Mouse (Mus musculus) thymus, postnatal 10 days (tissue): ENCODE results near the gene St6gal2.

Source experiments
- DNase-seq, 2 experiments: peaks; one replicate each; pipeline ENCODE4 v3.0.0; 2021; ENCODE audit warnings: low spot score in 2 of 2

St6gal2 gene

GRCm38 (mm10) chr17:55445250-55446184 is at the start of gene St6gal2:
St6gal2 (plus strand) TSS chr17:55445382.
- peak in 1 of 2 experiments; percentile 3 for DNase-seq

GRCm38 (mm10) chr17:55406043-55406442 is 39.1 kb upstream of the St6gal2 start:
- no peak for DNase-seq

GRCm38 (mm10) chr17:55416519-55416918 is 28.7 kb upstream of the St6gal2 start:
- DNase-seq, result no peak

GRCm38 (mm10) chr17:55446185-55446527 is 974 bp downstream of the St6gal2 start:
- DNase-seq, result no peak

- DNase-seq, result no peak
Measured at GRCm38 (mm10) chr17:55446698-55447097, 1.5 kb downstream of the St6gal2 start.

- DNase-seq, result no peak
Measured at GRCm38 (mm10) chr17:55450943-55451342, 5.8 kb downstream of the St6gal2 start.

GRCm38 (mm10) chr17:55454487-55454886 is 9.3 kb downstream of the St6gal2 start:
- DNase-seq, result no peak

- DNase-seq, result no peak
Measured at GRCm38 (mm10) chr17:55460187-55460586, 15.0 kb downstream of the St6gal2 start.

GRCm38 (mm10) chr17:55467579-55467978 is 22.4 kb downstream of the St6gal2 start:
- no peak for DNase-seq

GRCm38 (mm10) chr17:55468963-55469362 is 23.8 kb downstream of the St6gal2 start:
- DNase-seq, result no peak

GRCm38 (mm10) chr17:55475974-55476373 is 30.8 kb downstream of the St6gal2 start:
- no peak for DNase-seq

- DNase-seq, result no peak
Measured at GRCm38 (mm10) chr17:55477361-55477760, 32.2 kb downstream of the St6gal2 start.

GRCm38 (mm10) chr17:55479367-55479766 is 34.2 kb downstream of the St6gal2 start:
- DNase-seq, result no peak

GRCm38 (mm10) chr17:55484108-55484870 is 39.1 kb downstream of the St6gal2 start:
- no peak for DNase-seq

GRCm38 (mm10) chr17:55531872-55532271 is 86.7 kb downstream of the St6gal2 start:
- no peak for DNase-seq

- no peak for DNase-seq
Measured at GRCm38 (mm10) chr17:55548476-55548875, 103.3 kb downstream of the St6gal2 start.

GRCm38 (mm10) chr17:55561774-55562173 is 116.6 kb downstream of the St6gal2 start:
- no peak for DNase-seq
